Mouse (Mus musculus) mesoderm, embryonic 11.5 days (tissue): ENCODE measurements around the gene Ott.
"Not testable (repeated sequence)": the region's sequence is repeated elsewhere in the genome, so short reads cannot be mapped to it uniquely, and the experiment has no call there.

ENCODE experiments used
- DNase-seq: peaks from one replicate; pipeline ENCODE4 v3.0.0-alpha.2; 2012; ENCODE audit warnings: low read depth, low spot score

Gene Ott

DNA sequence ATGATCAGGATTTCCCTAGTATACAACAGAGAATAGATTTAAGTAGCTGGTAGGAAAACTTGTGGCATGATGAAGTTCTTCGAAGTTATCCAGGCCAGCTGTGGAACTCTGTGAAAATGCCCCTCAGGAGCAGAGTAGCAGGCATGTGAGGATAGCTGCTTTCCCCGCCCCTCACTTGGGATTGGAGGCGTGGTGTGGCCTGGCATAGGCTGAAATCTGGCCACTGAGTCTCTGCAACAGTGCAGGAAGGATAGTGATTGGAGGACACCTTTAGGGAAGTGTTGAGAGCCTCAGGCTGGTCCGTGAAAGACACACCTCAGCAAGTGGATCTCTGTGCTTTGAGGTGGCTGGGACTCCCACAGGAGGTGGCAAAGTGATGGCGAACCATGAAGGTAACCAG, at the start of gene Ott:
TSS of gene Ott (plus strand) at position 301 of the 400 bp plus-strand sequence.
- DNase-seq, result not testable (repeated sequence)
